Comparison of ENCODE assay signal across 9 mouse cellular contexts in the genomic region with DNA sequence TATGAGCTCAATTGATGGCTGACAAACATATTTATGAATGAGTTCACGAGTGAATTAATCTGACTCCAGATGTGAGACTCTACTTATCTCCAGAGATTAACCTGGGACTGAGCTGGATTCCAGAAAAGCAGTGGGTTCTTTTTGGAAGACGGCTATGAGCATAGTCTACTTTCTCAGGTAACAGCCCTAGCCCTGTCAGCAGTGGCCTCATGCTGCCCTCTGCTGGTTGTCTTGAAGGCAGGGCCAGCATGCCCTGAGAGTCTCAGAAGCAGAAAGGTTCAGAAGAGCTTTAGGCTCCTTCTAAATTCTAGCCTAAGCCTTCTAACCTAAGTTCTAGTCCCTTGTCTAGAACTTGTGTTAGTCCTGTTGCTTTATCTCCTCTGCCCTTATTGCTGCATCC. TPM values are rescaled to one million over a fixed set of nuclear protein-coding genes. Genes with fewer than 3 reads are reported as not detected.
DNase-seq lines count a peak whose midpoint lies in the region; ATAC-seq and TF ChIP-seq lines count a peak whose summit lies in the region.
"Had no signal": no experiment of that assay in that cellular context is flagged by ENCODE, and none has a peak within 500 bp of the region (broad histone marks: within the 10 kb centered on the region; RNA-seq: fewer than 3 reads in every experiment).

No protein-coding gene starts in this region.

- DNase-seq in cerebellum, adult 2 months: peak; percentile 9 to 22
- DNase-seq in cerebellum, adult 11 months: no peak
- peak; percentile 4 for DNase-seq in thymus, postnatal 14 days
- DNase-seq in thymus, postnatal 36 days: no peak
- peak; percentile 11 for DNase-seq in forelimb bud, embryonic 11.5 days (ENCODE audit: low read depth, low spot score)
- DNase-seq in left cerebral cortex, adult 11 months (ENCODE audit: low spot score): peak; percentile 9
- DNase-seq in mesoderm, embryonic 11.5 days (ENCODE audit: low read depth, low spot score): peak; percentile 43

- no peak overlapping the region for H3K4me3 ChIP-seq in cerebellum, adult 2 months (replicated peaks; ENCODE audit: insufficient read depth, low read depth, low read length)
- H3K4me3 ChIP-seq: hindbrain, embryonic 15.5 days had no signal

- no peak overlapping the region for H3K27ac ChIP-seq in cerebellum, adult 2 months (ENCODE audit: insufficient read depth, low read length)
- H3K27ac ChIP-seq: hindbrain, embryonic 15.5 days had no signal

- H3K27me3 ChIP-seq in cerebellum, adult 2 months (ENCODE audit: control insufficient read depth, insufficient read depth, low read length): no peaks in the 10 kb centered on the region
- H3K27me3 ChIP-seq: hindbrain, embryonic 15.5 days had no signal

- no peak for ATAC-seq in erythroblast, adult 5-6 weeks (replicated peaks; ENCODE audit: low FRiP score, poor library complexity, severe bottlenecking)

- no peak for TF ChIP-seq POLR2A in cerebellum, adult 2 months (IDR thresholded peaks at IDR 0.05; ENCODE audit: borderline replicate concordance, insufficient read depth, low read length)

- TF ChIP-seq CTCF in cerebellum, adult 2 months (IDR thresholded peaks at IDR 0.05; ENCODE audit: borderline replicate concordance, insufficient read depth, low read depth, low read length): peak; percentile 39; the same call in 1 of the 2 replicates

- H3K4me1 ChIP-seq in cerebellum, adult 2 months (ENCODE audit: control insufficient read depth, insufficient read depth, low read length): no peaks in the 10 kb centered on the region
- H3K4me1 ChIP-seq: hindbrain, embryonic 15.5 days had no signal

- WGBS in cerebellum, adult 2 months: 21% methylated on average over 2 of the region's 2 CpGs

RNA-seq across cellular contexts. Expression of a gene that starts 11.4 kb away (rescaled TPM):
- polyA plus RNA-seq in cerebellum, adult 2 months (2012; rRNA removed): not detected in 2 replicates
- total RNA-seq in erythroblast, adult 5-6 weeks (2015; ENCODE audit: low replicate concordance): not detected in 2 replicates
- total RNA-seq in erythroblast, adult 5-6 weeks (2017; ENCODE audit: low replicate concordance): not detected in 2 replicates
- polyA plus RNA-seq: hindbrain, embryonic 15.5 days had no signal

RNA-seq across cellular contexts. Expression of a gene that starts 22.3 kb away (rescaled TPM):
- polyA plus RNA-seq in cerebellum, adult 2 months (2012; rRNA removed): not detected in 2 replicates
- total RNA-seq in erythroblast, adult 5-6 weeks (2015; ENCODE audit: low replicate concordance): not detected in 2 replicates
- not detected in 2 replicates for total RNA-seq in erythroblast, adult 5-6 weeks (2017; ENCODE audit: low replicate concordance)
- polyA plus RNA-seq: hindbrain, embryonic 15.5 days had no signal

RNA-seq across cellular contexts. Expression of a gene that starts 31.1 kb away (rescaled TPM):
- polyA plus RNA-seq in cerebellum, adult 2 months (2012; rRNA removed): not detected in 2 replicates
- total RNA-seq in erythroblast, adult 5-6 weeks (2015; ENCODE audit: low replicate concordance): not detected in 2 replicates
- not detected in 2 replicates for total RNA-seq in erythroblast, adult 5-6 weeks (2017; ENCODE audit: low replicate concordance)
- polyA plus RNA-seq: hindbrain, embryonic 15.5 days had no signal

RNA-seq across cellular contexts. Expression of a gene that starts 57.8 kb away (rescaled TPM):
- not detected in 2 replicates for polyA plus RNA-seq in cerebellum, adult 2 months (2012; rRNA removed)
- not detected in 2 replicates for total RNA-seq in erythroblast, adult 5-6 weeks (2015; ENCODE audit: low replicate concordance)
- total RNA-seq in erythroblast, adult 5-6 weeks (2017; ENCODE audit: low replicate concordance): 0.42 TPM in 1 of 2 replicates, not detected in the other
- polyA plus RNA-seq: hindbrain, embryonic 15.5 days had no signal

Comparison
In these comparisons a context has a peak if more than half of its experiments do, and no peak if none do; other contexts are left out.
1. DNase-seq: peak in cerebellum, adult 2 months (2 of 2), thymus, postnatal 14 days (single experiment), forelimb bud, embryonic 11.5 days (single experiment), left cerebral cortex, adult 11 months (single experiment) and mesoderm, embryonic 11.5 days (single experiment); none in cerebellum, adult 11 months (single experiment) and thymus, postnatal 36 days (0 of 2).